Mouse (Mus musculus) thymus, adult 2 months (tissue): ENCODE results near the gene Sh2b3.

ENCODE experiments used
- CTCF ChIP-seq: fragments of 200-500 bp; IDR thresholded peaks from 2 replicates; pipeline ENCODE4 v1.5.1; 2012; ENCODE audit warnings: mild to moderate bottlenecking, control low read depth, low read length, moderate library complexity, borderline replicate concordance; ENCODE audit not compliant: control insufficient read depth, poor library complexity, insufficient read depth; ENCODE audit errors: extremely low read depth
- POLR2A ChIP-seq: fragments of 200-500 bp; IDR thresholded peaks from 2 replicates; pipeline ENCODE4 v1.6.1; 2012; ENCODE audit warnings: mild to moderate bottlenecking, low read length, control low read depth, moderate library complexity; ENCODE audit not compliant: control insufficient read depth, poor library complexity, insufficient read depth; ENCODE audit errors: extremely low read depth

GRCm38 (mm10) chr5:121870832-121871231 is 33.4 kb upstream of the Sh2b3 start:
- no peak for TF ChIP-seq POLR2A
- no peak for TF ChIP-seq CTCF
